Mouse (Mus musculus) megakaryocyte, embryonic 14.5 days (primary cell): ENCODE results near the gene Ttc23l.

Source experiments
- FLI1 ChIP-seq: IDR thresholded peaks from 2 replicates; pipeline ENCODE4 v1.6.1; 2012; ENCODE audit warnings: low read length, inconsistent platforms, mixed read lengths
- GATA1 ChIP-seq: IDR thresholded peaks from 3 replicates; pipeline ENCODE4 v1.6.1; 2012; ENCODE audit warnings: mixed read lengths, low read length, inconsistent platforms, borderline replicate concordance

DNA sequence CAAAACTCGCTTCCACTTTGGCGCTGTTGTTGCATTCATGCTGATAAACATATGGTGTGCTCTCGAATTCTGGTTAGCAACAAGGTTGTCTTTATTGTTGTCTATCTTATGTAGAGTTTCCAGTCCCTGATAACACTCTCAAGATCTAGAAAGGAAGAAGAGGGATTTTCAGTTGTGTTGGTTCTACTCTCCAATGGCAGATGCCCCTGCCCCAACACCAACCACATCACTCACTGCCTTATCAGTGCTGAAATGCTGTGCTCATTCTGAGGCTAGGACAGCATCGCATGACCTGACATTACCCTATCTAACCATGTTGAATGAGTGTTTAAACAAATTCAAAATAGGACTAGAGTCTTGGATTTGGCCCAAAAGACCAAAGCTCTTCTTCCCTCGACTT lies 58.4 kb downstream of the Ttc23l start:
- TF ChIP-seq GATA1: no peak
- TF ChIP-seq FLI1: no peak
